Mouse (Mus musculus) G1E (cell line): ENCODE data around the gene Nfic.

ENCODE experiments used
- CTCF ChIP-seq: IDR thresholded peaks from 2 replicates; pipeline ENCODE4 v1.5.1; 2012; ENCODE audit warnings: low read depth, low read length, inconsistent platforms, mixed read lengths
- GATA1 ChIP-seq: IDR thresholded peaks from 2 replicates; pipeline ENCODE4 v1.6.1; 2012; ENCODE audit warnings: borderline replicate concordance, low read length, inconsistent platforms, mixed read lengths
- POLR2AphosphoS5 ChIP-seq: IDR thresholded peaks from 2 replicates; pipeline ENCODE4 v1.6.1; 2012; ENCODE audit warnings: low read depth, low read length, inconsistent platforms; ENCODE audit not compliant: insufficient replicate concordance
- TAL1 ChIP-seq: conservative IDR thresholded peaks from 2 replicates; pipeline ENCODE4 v1.6.1; 2012; ENCODE audit warnings: low read depth, low read length, inconsistent platforms, mixed read lengths

GRCm38 (mm10) chr10:81450641-81451364 is 4.6 kb downstream of the Nfic start:
- TF ChIP-seq GATA1, result no peak
- no peak for TF ChIP-seq CTCF
- TF ChIP-seq POLR2AphosphoS5, result no peak
- TF ChIP-seq TAL1, result no peak
